Mouse (Mus musculus) limb, embryonic 13.5 days (tissue): ENCODE measurements around the gene Polr2j. TPM values are rescaled to one million over a fixed set of nuclear protein-coding genes. Genes with fewer than 3 reads are reported as not detected.

Experiments used
- ATAC-seq: fragments of 200-750 bp; cut with Nextera tagmentation; 2 replicates; pipeline ENCODE4 v1.8.0; 2017; ENCODE audit warnings: low read depth, moderate number of reproducible peaks, moderate TSS enrichment; ENCODE audit not compliant: low FRiP score
- H3K27ac ChIP-seq: fragments of 300-500 bp; sonication (generic); 2 replicates; pipeline ENCODE4 v1.5.1; 2015; ENCODE audit warnings: inconsistent platforms, mild to moderate bottlenecking, moderate library complexity
- H3K27me3 ChIP-seq: fragments of 300-500 bp; sonication (generic); 2 replicates; pipeline ENCODE4 v1.6.1; 2015; ENCODE audit warnings: mild to moderate bottlenecking, inconsistent platforms
- H3K36me3 ChIP-seq: fragments of 300-500 bp; sonication (generic); 2 replicates; pipeline ENCODE4 v1.6.1; 2015; ENCODE audit warnings: inconsistent platforms, mild to moderate bottlenecking, moderate library complexity
- H3K4me1 ChIP-seq: fragments of 300-500 bp; sonication (generic); 2 replicates; pipeline ENCODE4 v1.6.1; 2015; ENCODE audit warnings: inconsistent platforms
- H3K4me2 ChIP-seq: fragments of 300-500 bp; sonication (generic); replicated peaks from 2 replicates; pipeline ENCODE4 v1.6.1; 2015; ENCODE audit warnings: inconsistent platforms, mild to moderate bottlenecking, moderate library complexity
- H3K4me3 ChIP-seq: fragments of 300-500 bp; sonication (generic); 2 replicates; pipeline ENCODE4 v1.5.1; 2015; ENCODE audit warnings: moderate library complexity, mild to moderate bottlenecking, inconsistent platforms
- H3K9ac ChIP-seq: fragments of 300-500 bp; sonication (generic); 2 replicates; pipeline ENCODE4 v1.6.1; 2015; ENCODE audit warnings: mild to moderate bottlenecking, inconsistent platforms
- H3K9me3 ChIP-seq: fragments of 300-500 bp; sonication (generic); 2 replicates; pipeline ENCODE4 v1.6.1; 2016; ENCODE audit warnings: inconsistent platforms
- WGBS: fragments of 180-500 bp; shearing (Covaris S2); methylation state at CpG from one replicate; pipeline ENCODE4 v1.1.7; 2015; 5-methylcytosine and 5-hydroxymethylcytosine counted together
- microRNA-seq: library from miRNA; unstranded; fragments of <30 nt; microRNA quantifications from one replicate; pipeline ENCODE4, GENCODE M21; 2016
- polyA plus RNA-seq: library from polyadenylated mRNA; unstranded; fragments of >200 nt; fragmentation: Nextera tagmentation; extraction: Ambion mirVana; gene quantifications from 2 replicates; pipeline ENCODE4 v1.2.1, GENCODE M21; 2015

Polr2j gene
- polyA plus RNA-seq, 1 experiment from 2014 or later, result 233 TPM

DNA sequence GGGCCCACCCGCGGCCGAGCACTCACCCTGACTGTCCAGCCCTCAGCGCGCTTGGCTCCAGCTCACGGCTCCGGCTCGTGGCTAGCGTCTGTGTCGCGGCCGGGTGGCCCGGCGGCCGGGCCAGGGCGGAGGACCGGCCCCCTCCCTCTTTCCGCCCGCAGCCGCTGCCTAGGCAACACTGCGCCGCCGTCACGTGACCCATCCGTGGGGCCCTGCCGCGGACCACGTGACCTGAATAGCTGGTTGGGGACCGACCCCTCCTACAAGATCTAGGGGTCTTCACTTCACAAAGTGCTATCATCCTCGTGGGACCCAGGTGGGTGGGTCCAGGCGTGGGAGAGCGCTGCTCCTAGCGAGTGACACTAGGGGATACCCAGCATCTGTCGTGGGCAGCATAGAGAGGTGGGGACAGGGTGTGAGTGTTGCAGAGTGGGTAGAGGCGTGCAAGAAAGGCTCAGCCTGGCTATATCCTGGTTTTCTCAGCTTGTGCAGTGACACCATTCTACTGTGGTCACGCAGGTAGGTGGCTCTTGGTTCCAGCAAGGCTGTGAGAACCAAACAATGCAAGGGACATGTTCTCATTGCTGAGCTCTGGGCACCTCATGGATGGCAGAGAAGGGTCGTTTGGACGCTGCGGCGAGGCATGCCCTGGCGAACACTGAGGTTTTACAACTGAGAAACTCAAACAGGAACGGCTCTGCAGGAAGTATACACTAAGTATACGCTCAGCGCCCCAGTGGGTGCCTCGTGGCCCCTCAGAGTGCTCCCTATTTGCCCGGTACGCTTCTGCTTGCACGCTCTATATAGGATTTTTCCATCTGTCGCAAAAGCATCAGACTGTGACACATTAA lies 54.3 kb downstream of the Polr2j start, which contains the start of gene Orai2:
Gene Orai2, minus strand, starts transcription at position 202 of the 851 bp plus-strand sequence.
- ATAC-seq, result peak; percentile 90
- H3K27ac ChIP-seq, result no peak within 1 kb of the TSS; the same call in 1 of the 2 replicates

DNA sequence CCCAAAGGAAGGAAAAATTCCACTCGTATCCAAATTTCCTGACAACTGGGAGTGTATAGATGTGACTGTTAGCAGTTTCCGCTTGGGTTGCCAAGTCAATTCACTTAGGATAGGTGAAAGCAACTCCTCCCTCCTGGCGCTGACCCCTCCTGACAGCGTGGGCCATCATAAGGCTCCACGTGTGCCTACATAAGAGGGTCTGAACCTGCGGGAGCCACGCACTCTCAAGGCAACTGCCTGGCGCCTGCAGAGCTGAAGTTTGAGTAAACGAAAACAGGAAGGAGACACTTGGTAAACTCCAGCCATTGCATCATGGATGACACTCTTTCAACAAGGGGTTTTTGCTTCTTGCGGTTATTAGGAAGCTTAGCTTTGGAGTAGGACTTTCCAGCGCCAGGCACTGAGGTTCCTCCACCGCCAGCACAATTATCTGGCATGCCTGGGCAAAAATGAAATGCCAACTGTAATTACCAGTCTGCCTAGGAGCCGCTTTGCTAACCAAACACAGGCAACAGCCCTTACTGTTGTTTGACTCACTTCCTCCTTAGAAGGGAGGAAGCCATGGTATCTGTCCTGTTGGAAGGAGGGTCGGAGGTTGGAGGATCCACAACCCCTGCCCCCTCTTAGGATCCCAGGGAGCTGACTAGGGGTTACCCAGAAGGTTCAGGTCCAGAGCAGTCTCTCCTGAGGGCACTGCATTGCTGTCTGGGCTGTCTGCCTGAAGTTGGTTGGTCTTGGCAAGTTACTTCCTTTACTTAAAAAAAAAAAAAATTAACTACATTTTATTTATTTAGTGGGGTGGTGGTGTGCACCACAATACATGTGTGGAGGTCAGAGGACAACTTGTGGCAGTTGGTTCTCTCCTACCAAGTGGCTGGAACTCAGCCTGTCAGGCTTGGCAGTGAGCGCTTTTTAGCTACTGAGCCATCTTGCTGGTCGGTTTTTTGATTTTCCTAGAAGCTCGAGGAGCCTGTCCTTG lies 55.2 kb downstream of the Polr2j start:
- H3K4me2 ChIP-seq, result peak overlapping the region; percentile 92
- H3K27ac ChIP-seq, result no peak overlapping the region
- H3K9me3 ChIP-seq, result peaks cover 6% of the 10 kb centered on the region; the same call in 1 of the 2 replicates
- WGBS, result 36% methylated on average over 17 of the region's 17 CpGs
- 0 out of 2 replicates have a peak, but pooled peaks cover 12% of the 10 kb centered on the region for H3K36me3 ChIP-seq
- H3K4me3 ChIP-seq, result peak overlapping the region; percentile 59
- peak overlapping the region; percentile 77 for H3K9ac ChIP-seq
- H3K27me3 ChIP-seq, result 0 out of 2 replicates have a peak, but pooled peaks cover 6% of the 10 kb centered on the region
- ATAC-seq, result no peak
- H3K4me1 ChIP-seq, result peaks cover 14% of the 10 kb centered on the region

More for the DNA sequence above, 54.3 kb downstream of the Polr2j start, which contains the start of gene Orai2:
- H3K9ac ChIP-seq, result peak within 1 kb of the TSS; percentile 77
- H3K36me3 ChIP-seq, result 0 out of 2 replicates have a peak, but pooled peaks cover 12% of the 10 kb centered on the region
- H3K9me3 ChIP-seq, result peaks cover 6% of the 10 kb centered on the region; the same call in 1 of the 2 replicates
- H3K4me1 ChIP-seq, result peaks cover 14% of the 10 kb centered on the region
- 4% methylated on average over 49 of the region's 49 CpGs for WGBS
- 0 out of 2 replicates have a peak, but pooled peaks cover 6% of the 10 kb centered on the region for H3K27me3 ChIP-seq
- peak within 1 kb of the TSS; percentile 92 for H3K4me2 ChIP-seq
- H3K4me3 ChIP-seq, result peak within 1 kb of the TSS; percentile 59

Small RNAs within 50 kb of the gene (microRNA-seq; reads per million reads assigned to microRNA genes)
- not detected for gene Mir7035

Other genes with a start within 250 kb of the Polr2j start
- gene Hspb1, start 228.7 kb upstream of the Polr2j start, polyA plus RNA-seq, result 134 and 150 TPM in 2 replicates
- gene Ywhag, start 182.0 kb upstream of the Polr2j start, polyA plus RNA-seq, result 155 and 168 TPM in 2 replicates
- 4.4 and 4.5 TPM in 2 replicates for gene Ssc4d, start 142.1 kb upstream of the Polr2j start, polyA plus RNA-seq
- 0.22 and 0.47 TPM in 2 replicates for gene Zp3, start 136.5 kb upstream of the Polr2j start, polyA plus RNA-seq
- gene Dtx2, start 121.8 kb upstream of the Polr2j start, polyA plus RNA-seq, result 35.2 and 37.9 TPM in 2 replicates
- 0.14 and 0.15 TPM in 2 replicates for gene Upk3b, start 78.1 kb upstream of the Polr2j start, polyA plus RNA-seq
- gene Upk3bl, start 62.1 kb upstream of the Polr2j start, polyA plus RNA-seq, result 2.2 and 3.5 TPM in 2 replicates
- gene Rasa4, start 32.7 kb upstream of the Polr2j start, polyA plus RNA-seq, result 17.0 and 18.5 TPM in 2 replicates
- 44.6 and 45.4 TPM in 2 replicates for gene Lrwd1, start 19.4 kb downstream of the Polr2j start, polyA plus RNA-seq
- gene Alkbh4, start 19.5 kb downstream of the Polr2j start, polyA plus RNA-seq, result 28.0 and 29.7 TPM in 2 replicates
- 11.1 and 11.9 TPM in 2 replicates for gene Orai2, start 54.1 kb downstream of the Polr2j start, polyA plus RNA-seq
- 55.3 and 60.1 TPM in 2 replicates for gene Prkrip1, start 82.3 kb downstream of the Polr2j start, polyA plus RNA-seq
- gene Sh2b2, start 129.9 kb downstream of the Polr2j start, polyA plus RNA-seq, result 9.6 and 10.8 TPM in 2 replicates